Mouse (Mus musculus): ENCODE measurements around the gene Ubn1.

- TF ChIP-seq POLR2A (IDR thresholded peaks at IDR 0.05; ENCODE audit: control insufficient read depth, low read depth, low read length) (no peak), CTCF (IDR thresholded peaks at IDR 0.05; ENCODE audit: control insufficient read depth, insufficient read depth, insufficient replicate concordance, low read depth, low read length) (no peak)
These were observed 73.6 kb downstream of the Ubn1 start for GRCm38 (mm10) chr16:5123476-5123875.
